Mouse (Mus musculus): Measurements from ENCODE around the gene Acyp2. TPM values are rescaled to one million over a fixed set of nuclear protein-coding genes. Genes with fewer than 3 reads are reported as not detected.

The Acyp2 gene
- polyA plus RNA-seq, 1 experiment: 4.8 TPM

DNA sequence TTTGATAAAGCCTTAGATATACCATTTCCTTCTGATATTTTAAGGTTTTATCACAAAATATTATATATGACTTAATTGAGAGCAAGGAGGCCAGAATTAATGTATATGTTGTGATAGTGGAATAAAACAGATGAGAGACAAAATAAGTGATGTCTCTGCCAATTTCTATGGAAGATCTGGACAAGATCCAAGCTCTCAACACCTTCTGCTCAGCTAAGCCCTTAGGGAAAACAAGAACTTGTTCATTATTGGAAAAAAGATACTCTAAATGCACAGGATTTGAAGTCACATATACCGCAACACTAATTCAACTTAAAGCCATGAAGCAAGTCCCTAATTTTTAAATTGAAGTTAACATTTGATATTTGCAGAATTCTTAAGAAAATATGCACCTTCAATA lies 96.0 kb downstream of the Acyp2 start:
- Histone ChIP-seq H3K36me3 (ENCODE audit: control insufficient read depth, insufficient read depth) (no peaks in the 10 kb centered on the region), H3K79me2 (ENCODE audit: control insufficient read depth, insufficient read depth) (no peaks in the 10 kb centered on the region), H3K79me3 (ENCODE audit: low read depth) (no peaks in the 10 kb centered on the region), H3K4me3 (ENCODE audit: insufficient read depth, poor library complexity, severe bottlenecking) (no peak overlapping the region), H3K27me3 (ENCODE audit: control insufficient read depth, insufficient read depth, insufficient read length) (no peaks in the 10 kb centered on the region), H3ac (ENCODE audit: control insufficient read depth, insufficient read length, low read depth) (no peak overlapping the region)
- no peak for TF ChIP-seq USF1 (IDR thresholded peaks at IDR 0.05; ENCODE audit: low read depth)
- TF ChIP-seq CEBPB (IDR thresholded peaks at IDR 0.05; ENCODE audit: low read depth): no peak
- TF ChIP-seq FOSL1 (IDR thresholded peaks at IDR 0.05; ENCODE audit: insufficient read depth, low read length, poor library complexity, severe bottlenecking): no peak
- TF ChIP-seq MYOG (IDR thresholded peaks at IDR 0.05; ENCODE audit: control insufficient read depth, extremely low read depth, insufficient read length): no peak
- no peak for TF ChIP-seq MAX (IDR thresholded peaks at IDR 0.05)
- no peak for TF ChIP-seq CTCF (IDR thresholded peaks at IDR 0.05; ENCODE audit: control insufficient read depth, insufficient read depth, insufficient read length)
- TF ChIP-seq MYOD1 (IDR thresholded peaks at IDR 0.05; ENCODE audit: control insufficient read depth, insufficient read length, low read depth): no peak

GRCm38 (mm10) chr11:30517133-30517532 lies 132.3 kb downstream of the Acyp2 start:
- no peaks in the 10 kb centered on the region for H3K27me3 ChIP-seq (ENCODE audit: control insufficient read depth, insufficient read depth, insufficient read length)
- H3K79me2 ChIP-seq (ENCODE audit: control insufficient read depth, insufficient read depth): no peaks in the 10 kb centered on the region
- H3K4me3 ChIP-seq (ENCODE audit: insufficient read depth, poor library complexity, severe bottlenecking): no peak overlapping the region
- no peaks in the 10 kb centered on the region for H3K36me3 ChIP-seq (ENCODE audit: control insufficient read depth, insufficient read depth)
- H3ac ChIP-seq (ENCODE audit: control insufficient read depth, insufficient read length, low read depth): no peak overlapping the region
- no peaks in the 10 kb centered on the region for H3K79me3 ChIP-seq (ENCODE audit: low read depth)
- TF ChIP-seq USF1 (IDR thresholded peaks at IDR 0.05; ENCODE audit: low read depth): no peak

- Histone ChIP-seq H3K4me3 (ENCODE audit: insufficient read depth, poor library complexity, severe bottlenecking) (no peak overlapping the region), H3K27me3 (ENCODE audit: control insufficient read depth, insufficient read depth, insufficient read length) (no peaks in the 10 kb centered on the region), H3K79me3 (ENCODE audit: low read depth) (no peaks in the 10 kb centered on the region), H3K36me3 (ENCODE audit: control insufficient read depth, insufficient read depth) (no peaks in the 10 kb centered on the region), H3ac (ENCODE audit: control insufficient read depth, insufficient read length, low read depth) (no peak overlapping the region), H3K79me2 (ENCODE audit: control insufficient read depth, insufficient read depth) (no peaks in the 10 kb centered on the region)
- TF ChIP-seq MYOG (IDR thresholded peaks at IDR 0.05; ENCODE audit: control insufficient read depth, extremely low read depth, insufficient read length) (no peak), MAX (IDR thresholded peaks at IDR 0.05) (no peak), MYOD1 (IDR thresholded peaks at IDR 0.05; ENCODE audit: control insufficient read depth, insufficient read length, low read depth) (no peak), FOSL1 (IDR thresholded peaks at IDR 0.05; ENCODE audit: insufficient read depth, low read length, poor library complexity, severe bottlenecking) (no peak), CEBPB (IDR thresholded peaks at IDR 0.05; ENCODE audit: low read depth) (no peak), CTCF (IDR thresholded peaks at IDR 0.05; ENCODE audit: control insufficient read depth, insufficient read depth, insufficient read length) (no peak), USF1 (IDR thresholded peaks at IDR 0.05; ENCODE audit: low read depth) (no peak)
Observed at GRCm38 (mm10) chr11:30508178-30508577, 141.2 kb downstream of the Acyp2 start.

- TF ChIP-seq MYOD1 (IDR thresholded peaks at IDR 0.05; ENCODE audit: control insufficient read depth, insufficient read length, low read depth) (no peak), MYOG (IDR thresholded peaks at IDR 0.05; ENCODE audit: control insufficient read depth, extremely low read depth, insufficient read length) (no peak), FOSL1 (IDR thresholded peaks at IDR 0.05; ENCODE audit: insufficient read depth, low read length, poor library complexity, severe bottlenecking) (no peak), CTCF (IDR thresholded peaks at IDR 0.05; ENCODE audit: control insufficient read depth, insufficient read depth, insufficient read length) (no peak), USF1 (IDR thresholded peaks at IDR 0.05; ENCODE audit: low read depth) (no peak), CEBPB (IDR thresholded peaks at IDR 0.05; ENCODE audit: low read depth) (no peak), MAX (IDR thresholded peaks at IDR 0.05) (no peak)
- Histone ChIP-seq H3K4me3 (ENCODE audit: insufficient read depth, poor library complexity, severe bottlenecking) (no peak overlapping the region), H3K79me3 (ENCODE audit: low read depth) (no peaks in the 10 kb centered on the region), H3K79me2 (ENCODE audit: control insufficient read depth, insufficient read depth) (no peaks in the 10 kb centered on the region), H3K36me3 (ENCODE audit: control insufficient read depth, insufficient read depth) (no peaks in the 10 kb centered on the region), H3ac (ENCODE audit: control insufficient read depth, insufficient read length, low read depth) (no peak overlapping the region), H3K27me3 (ENCODE audit: control insufficient read depth, insufficient read depth, insufficient read length) (no peaks in the 10 kb centered on the region)
Observed at GRCm38 (mm10) chr11:30498738-30499355, 150.5 kb downstream of the Acyp2 start.

DNA sequence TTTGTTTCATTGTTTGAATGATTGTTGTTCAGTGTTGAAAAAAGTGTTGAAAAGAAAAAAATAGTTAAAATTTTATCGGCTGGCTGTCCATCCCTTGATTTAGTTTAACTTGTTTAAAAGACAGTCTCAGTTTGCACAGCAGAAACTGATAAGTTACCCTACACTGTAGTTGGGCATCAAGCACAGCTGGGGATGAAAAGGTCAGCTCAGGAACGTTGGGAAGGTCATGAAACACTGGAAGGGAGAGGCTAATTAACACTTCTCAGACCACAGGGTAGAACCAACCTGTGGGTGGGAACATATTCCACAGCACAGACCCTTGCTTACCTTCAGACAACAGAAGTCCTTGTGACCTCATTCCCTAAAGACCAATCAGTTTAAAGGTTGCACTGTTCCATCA lies 152.2 kb downstream of the Acyp2 start:
- Histone ChIP-seq H3K36me3 (ENCODE audit: control insufficient read depth, insufficient read depth) (no peaks in the 10 kb centered on the region), H3K79me3 (ENCODE audit: low read depth) (no peaks in the 10 kb centered on the region), H3K4me3 (ENCODE audit: insufficient read depth, poor library complexity, severe bottlenecking) (no peak overlapping the region), H3K27me3 (ENCODE audit: control insufficient read depth, insufficient read depth, insufficient read length) (no peaks in the 10 kb centered on the region), H3K79me2 (ENCODE audit: control insufficient read depth, insufficient read depth) (no peaks in the 10 kb centered on the region), H3ac (ENCODE audit: control insufficient read depth, insufficient read length, low read depth) (no peak overlapping the region)
- no peak for TF ChIP-seq MYOD1 (IDR thresholded peaks at IDR 0.05; ENCODE audit: control insufficient read depth, insufficient read length, low read depth)
- no peak for TF ChIP-seq MYOG (IDR thresholded peaks at IDR 0.05; ENCODE audit: control insufficient read depth, extremely low read depth, insufficient read length)
- no peak for TF ChIP-seq MAX (IDR thresholded peaks at IDR 0.05)
- TF ChIP-seq CEBPB (IDR thresholded peaks at IDR 0.05; ENCODE audit: low read depth): no peak
- TF ChIP-seq CTCF (IDR thresholded peaks at IDR 0.05; ENCODE audit: control insufficient read depth, insufficient read depth, insufficient read length): no peak

- H3K36me3 ChIP-seq (ENCODE audit: control insufficient read depth, insufficient read depth): no peaks in the 10 kb centered on the region
- no peaks in the 10 kb centered on the region for H3K79me2 ChIP-seq (ENCODE audit: control insufficient read depth, insufficient read depth)
- no peaks in the 10 kb centered on the region for H3K79me3 ChIP-seq (ENCODE audit: low read depth)
- TF ChIP-seq CTCF (IDR thresholded peaks at IDR 0.05; ENCODE audit: control insufficient read depth, insufficient read depth, insufficient read length) (no peak), USF1 (IDR thresholded peaks at IDR 0.05; ENCODE audit: low read depth) (no peak), MYOD1 (IDR thresholded peaks at IDR 0.05; ENCODE audit: control insufficient read depth, insufficient read length, low read depth) (no peak), FOSL1 (IDR thresholded peaks at IDR 0.05; ENCODE audit: insufficient read depth, low read length, poor library complexity, severe bottlenecking) (no peak), MYOG (IDR thresholded peaks at IDR 0.05; ENCODE audit: control insufficient read depth, extremely low read depth, insufficient read length) (no peak), MAX (IDR thresholded peaks at IDR 0.05) (no peak), CEBPB (IDR thresholded peaks at IDR 0.05; ENCODE audit: low read depth) (no peak)
- no peak overlapping the region for H3K4me3 ChIP-seq (ENCODE audit: insufficient read depth, poor library complexity, severe bottlenecking)
- no peak overlapping the region for H3ac ChIP-seq (ENCODE audit: control insufficient read depth, insufficient read length, low read depth)
- no peaks in the 10 kb centered on the region for H3K27me3 ChIP-seq (ENCODE audit: control insufficient read depth, insufficient read depth, insufficient read length)
Observed at GRCm38 (mm10) chr11:30491515-30492260, 157.7 kb downstream of the Acyp2 start.
